Mouse (Mus musculus): ENCODE results near the gene Zfp287. TPM values are rescaled to one million over a fixed set of nuclear protein-coding genes. Genes with fewer than 3 reads are reported as not detected.
A peak's percentile ranks its signal among the peaks of the same experiment; 100 is the strongest.
"Not testable (repeated sequence)": the region's sequence is repeated elsewhere in the genome, so short reads cannot be mapped to it uniquely, and the experiment has no call there.

Zfp287 gene
- polyA plus RNA-seq, 1 experiment from 2014 or later, result 24.7 TPM

DNA sequence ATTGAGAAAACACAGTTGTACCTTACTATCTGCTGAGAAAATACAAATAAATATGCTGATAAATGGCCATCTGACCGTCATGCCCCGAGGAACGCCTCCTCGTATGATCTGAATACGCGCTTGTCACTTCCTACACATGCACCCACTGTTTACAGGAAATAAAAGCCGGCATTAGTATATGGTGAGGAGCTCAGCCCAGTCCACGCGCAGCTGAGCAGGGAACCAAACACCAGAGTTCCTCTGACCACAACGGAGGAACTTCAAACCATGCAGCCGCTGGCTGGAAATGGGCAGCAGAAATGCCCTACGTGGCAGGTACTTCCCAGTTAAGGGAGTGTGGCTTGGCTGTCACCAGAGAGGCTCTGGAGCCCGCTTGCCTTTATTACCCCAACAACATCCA, 17.7 kb upstream of the Zfp287 start:
- H3K27me3 ChIP-seq (ENCODE audit: control insufficient read depth, insufficient read depth, low read length); H3K9ac ChIP-seq (replicated peaks; ENCODE audit: low read depth, low read length); H3K27ac ChIP-seq (ENCODE audit: low read depth, low read length); H3K4me1 ChIP-seq (ENCODE audit: control insufficient read depth, insufficient read depth, low read length); H3K4me3 ChIP-seq (ENCODE audit: low read depth, low read length); H3K36me3 ChIP-seq (ENCODE audit: control insufficient read depth, insufficient read depth, low read length); H3K4me2 ChIP-seq (ENCODE audit: low read depth, low read length); ATAC-seq (ENCODE audit: low read depth); H3K9me3 ChIP-seq (ENCODE audit: control insufficient read depth, low read length): not testable (repeated sequence)
- 92% methylated on average over 13 of the region's 13 CpGs for WGBS

DNA sequence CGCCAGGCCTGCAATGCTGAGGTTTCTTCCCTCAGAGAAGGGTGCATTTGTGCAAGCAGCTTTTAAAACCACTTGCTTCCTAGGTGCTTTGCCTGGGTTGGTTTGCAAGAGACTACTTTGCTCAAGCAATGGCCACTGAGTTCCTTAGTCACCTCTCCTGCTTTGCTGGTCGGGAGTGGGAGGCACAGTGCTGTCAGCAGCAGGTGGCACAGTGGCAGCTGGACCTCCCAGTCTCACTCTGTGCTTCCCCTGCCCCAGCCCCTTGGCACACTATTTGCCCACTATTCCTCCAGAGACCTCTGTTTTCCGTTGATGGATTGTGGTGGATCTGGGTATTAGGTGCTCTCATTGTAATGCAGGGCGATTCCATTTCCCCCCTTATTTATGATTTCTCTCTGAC, 16.4 kb upstream of the Zfp287 start:
- Histone ChIP-seq H3K9me3 (ENCODE audit: control insufficient read depth, low read length) (no peaks in the 10 kb centered on the region), H3K4me2 (ENCODE audit: low read depth, low read length) (no peak overlapping the region), H3K4me3 (ENCODE audit: low read depth, low read length) (no peak overlapping the region), H3K27ac (ENCODE audit: low read depth, low read length) (no peak overlapping the region), H3K27me3 (ENCODE audit: control insufficient read depth, insufficient read depth, low read length) (no peaks in the 10 kb centered on the region), H3K9ac (replicated peaks; ENCODE audit: low read depth, low read length) (no peak overlapping the region), H3K4me1 (ENCODE audit: control insufficient read depth, insufficient read depth, low read length) (no peaks in the 10 kb centered on the region), H3K36me3 (ENCODE audit: control insufficient read depth, insufficient read depth, low read length) (no peaks in the 10 kb centered on the region)
- no peak for ATAC-seq (ENCODE audit: low read depth)
- 68% methylated on average over 4 of the region's 4 CpGs for WGBS

- Histone ChIP-seq H3K4me3 (ENCODE audit: low read depth, low read length) (no peak overlapping the region), H3K27ac (ENCODE audit: low read depth, low read length) (no peak overlapping the region), H3K4me2 (ENCODE audit: low read depth, low read length) (no peak overlapping the region), H3K4me1 (ENCODE audit: control insufficient read depth, insufficient read depth, low read length) (no peaks in the 10 kb centered on the region), H3K9ac (replicated peaks; ENCODE audit: low read depth, low read length) (no peak overlapping the region), H3K9me3 (ENCODE audit: control insufficient read depth, low read length) (no peaks in the 10 kb centered on the region), H3K27me3 (ENCODE audit: control insufficient read depth, insufficient read depth, low read length) (no peaks in the 10 kb centered on the region), H3K36me3 (ENCODE audit: control insufficient read depth, insufficient read depth, low read length) (no peaks in the 10 kb centered on the region)
- ATAC-seq (ENCODE audit: low read depth), result no peak
- 75% methylated on average over 9 of the region's 9 CpGs for WGBS
Measured at GRCm38 (mm10) chr11:62747227-62747626, 15.5 kb upstream of the Zfp287 start.

GRCm38 (mm10) chr11:62746001-62746533, 14.4 kb upstream of the Zfp287 start:
- Histone ChIP-seq H3K9ac (replicated peaks; ENCODE audit: low read depth, low read length) (no peak overlapping the region; the same call in 1 of the 2 replicates), H3K27me3 (ENCODE audit: control insufficient read depth, insufficient read depth, low read length) (no peaks in the 10 kb centered on the region), H3K36me3 (ENCODE audit: control insufficient read depth, insufficient read depth, low read length) (no peaks in the 10 kb centered on the region), H3K9me3 (ENCODE audit: control insufficient read depth, low read length) (no peaks in the 10 kb centered on the region), H3K4me2 (ENCODE audit: low read depth, low read length) (peak overlapping the region; percentile 53), H3K4me1 (ENCODE audit: control insufficient read depth, insufficient read depth, low read length) (no peaks in the 10 kb centered on the region), H3K27ac (ENCODE audit: low read depth, low read length) (no peak overlapping the region), H3K4me3 (ENCODE audit: low read depth, low read length) (peak overlapping the region; percentile 34)
- peak; percentile 89 for ATAC-seq (ENCODE audit: low read depth)
- 2% methylated on average over 27 of the region's 27 CpGs for WGBS

DNA sequence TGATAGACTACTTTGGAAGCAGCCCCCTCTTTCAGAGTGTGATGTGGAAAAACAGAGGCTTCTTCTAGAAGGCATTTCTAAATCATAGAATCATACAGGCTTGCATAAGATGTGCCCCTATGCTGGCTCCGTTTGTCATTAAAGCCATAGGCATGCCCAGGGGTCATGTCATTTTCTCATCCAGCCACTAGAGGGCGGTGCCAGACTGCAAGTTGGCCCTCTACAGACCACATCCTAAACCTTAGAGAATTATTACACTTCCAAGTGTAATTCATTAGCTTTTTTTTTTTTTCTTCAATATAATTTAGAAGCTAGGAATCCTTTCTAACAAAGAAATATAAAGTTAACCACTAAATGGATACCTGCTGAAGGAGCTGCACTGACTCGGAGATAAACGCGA, 12.4 kb upstream of the Zfp287 start:
- Histone ChIP-seq H3K27me3 (ENCODE audit: control insufficient read depth, insufficient read depth, low read length) (no peaks in the 10 kb centered on the region), H3K4me3 (ENCODE audit: low read depth, low read length) (no peak overlapping the region), H3K27ac (ENCODE audit: low read depth, low read length) (no peak overlapping the region), H3K9me3 (ENCODE audit: control insufficient read depth, low read length) (no peaks in the 10 kb centered on the region), H3K4me1 (ENCODE audit: control insufficient read depth, insufficient read depth, low read length) (no peaks in the 10 kb centered on the region), H3K36me3 (ENCODE audit: control insufficient read depth, insufficient read depth, low read length) (no peaks in the 10 kb centered on the region), H3K9ac (replicated peaks; ENCODE audit: low read depth, low read length) (no peak overlapping the region), H3K4me2 (ENCODE audit: low read depth, low read length) (no peak overlapping the region)
- WGBS, result 50% methylated on average over 5 of the region's 5 CpGs
- peak; percentile 58; the same call in 1 of the 2 replicates for ATAC-seq (ENCODE audit: low read depth)

- WGBS, result 82% methylated on average over 10 of the region's 10 CpGs
- H3K4me3 ChIP-seq (ENCODE audit: low read depth, low read length), result no peak overlapping the region
- no peak overlapping the region for H3K9ac ChIP-seq (replicated peaks; ENCODE audit: low read depth, low read length)
- H3K9me3 ChIP-seq (ENCODE audit: control insufficient read depth, low read length), result no peaks in the 10 kb centered on the region
- H3K4me1 ChIP-seq (ENCODE audit: control insufficient read depth, insufficient read depth, low read length), result no peaks in the 10 kb centered on the region
- no peak for ATAC-seq (ENCODE audit: low read depth)
- no peak overlapping the region for H3K4me2 ChIP-seq (ENCODE audit: low read depth, low read length)
- H3K27ac ChIP-seq (ENCODE audit: low read depth, low read length), result no peak overlapping the region
- H3K36me3 ChIP-seq (ENCODE audit: control insufficient read depth, insufficient read depth, low read length), result no peaks in the 10 kb centered on the region
- no peaks in the 10 kb centered on the region for H3K27me3 ChIP-seq (ENCODE audit: control insufficient read depth, insufficient read depth, low read length)
Measured at GRCm38 (mm10) chr11:62742261-62742957, 10.7 kb upstream of the Zfp287 start.

DNA sequence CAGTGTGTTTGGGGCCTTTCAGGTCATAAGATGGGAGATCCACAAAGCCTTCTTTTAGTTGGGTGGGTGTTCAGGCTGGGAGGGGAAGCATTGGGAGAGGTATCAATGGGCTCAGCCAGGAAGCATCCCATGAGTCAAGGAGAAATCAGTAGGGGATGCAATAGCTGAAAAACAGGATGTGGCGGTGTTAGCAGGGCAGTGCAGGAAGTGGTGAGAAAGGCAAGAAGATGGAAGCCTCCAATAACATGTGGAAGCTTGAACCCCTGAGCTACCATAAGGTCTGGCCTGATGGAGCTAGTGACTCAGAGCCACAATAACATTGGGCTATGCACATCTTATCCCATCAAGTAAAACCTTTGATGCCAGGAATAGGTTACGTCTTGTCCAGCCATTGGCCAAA, 9.5 kb upstream of the Zfp287 start:
- no peak for ATAC-seq (ENCODE audit: low read depth)
- Histone ChIP-seq H3K4me3 (ENCODE audit: low read depth, low read length) (no peak overlapping the region), H3K9ac (replicated peaks; ENCODE audit: low read depth, low read length) (no peak overlapping the region), H3K9me3 (ENCODE audit: control insufficient read depth, low read length) (no peaks in the 10 kb centered on the region), H3K27ac (ENCODE audit: low read depth, low read length) (no peak overlapping the region), H3K4me2 (ENCODE audit: low read depth, low read length) (no peak overlapping the region), H3K27me3 (ENCODE audit: control insufficient read depth, insufficient read depth, low read length) (no peaks in the 10 kb centered on the region), H3K4me1 (ENCODE audit: control insufficient read depth, insufficient read depth, low read length) (no peaks in the 10 kb centered on the region), H3K36me3 (ENCODE audit: control insufficient read depth, insufficient read depth, low read length) (no peaks in the 10 kb centered on the region)
- 85% methylated on average over 2 of the region's 2 CpGs for WGBS

DNA sequence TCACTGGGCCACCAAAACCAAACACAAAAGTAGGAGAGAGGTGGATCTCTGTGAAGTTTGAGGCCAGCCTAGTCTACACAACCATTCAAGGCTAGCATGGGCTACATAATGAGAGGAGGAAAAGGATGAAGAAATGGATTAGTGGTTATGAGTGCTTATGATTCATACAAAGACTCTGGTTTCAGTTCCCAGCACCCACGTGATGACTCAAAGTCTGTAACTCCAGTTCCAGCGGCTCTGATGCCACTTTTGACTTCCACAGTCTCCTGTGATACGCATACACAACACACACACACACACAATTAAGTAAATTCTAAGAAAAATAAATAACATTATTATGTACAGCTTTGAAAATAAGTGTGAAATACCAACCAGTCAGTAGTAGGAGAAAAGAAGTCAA, 960 bp upstream of the Zfp287 start:
- no peaks in the 10 kb centered on the region for H3K27me3 ChIP-seq (ENCODE audit: control insufficient read depth, insufficient read depth, low read length)
- peaks cover 9% of the 10 kb centered on the region; the same call in 1 of the 2 replicates for H3K36me3 ChIP-seq (ENCODE audit: control insufficient read depth, insufficient read depth, low read length)
- ATAC-seq (ENCODE audit: low read depth), result no peak
- no peak overlapping the region for H3K27ac ChIP-seq (ENCODE audit: low read depth, low read length)
- WGBS, result 87% methylated on average over 3 of the region's 3 CpGs
- no peak overlapping the region for H3K9ac ChIP-seq (replicated peaks; ENCODE audit: low read depth, low read length)
- H3K9me3 ChIP-seq (ENCODE audit: control insufficient read depth, low read length), result no peaks in the 10 kb centered on the region
- no peak overlapping the region for H3K4me3 ChIP-seq (ENCODE audit: low read depth, low read length)
- H3K4me2 ChIP-seq (ENCODE audit: low read depth, low read length), result no peak overlapping the region
- H3K4me1 ChIP-seq (ENCODE audit: control insufficient read depth, insufficient read depth, low read length), result peaks cover 11% of the 10 kb centered on the region

DNA sequence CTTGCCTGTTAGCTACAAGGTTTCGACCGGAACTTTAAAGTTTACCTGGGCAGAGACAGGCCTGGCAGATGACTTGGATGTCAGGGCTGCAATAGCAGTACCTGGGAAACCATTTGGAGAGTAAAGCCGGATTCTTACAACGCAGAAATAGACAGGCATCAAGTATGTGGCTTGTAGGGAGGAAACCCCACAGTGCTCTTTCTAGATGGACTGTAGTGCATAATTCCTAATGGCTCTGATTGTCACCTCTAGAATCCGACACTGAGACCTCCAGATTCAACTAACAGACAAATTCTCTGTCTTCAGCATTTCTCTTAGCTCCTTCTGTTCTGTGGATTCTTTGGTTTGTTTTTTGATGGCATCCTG, 300 bp upstream of the Zfp287 start:
- Histone ChIP-seq H3K27ac (ENCODE audit: low read depth, low read length) (no peak overlapping the region), H3K9ac (replicated peaks; ENCODE audit: low read depth, low read length) (no peak overlapping the region), H3K36me3 (ENCODE audit: control insufficient read depth, insufficient read depth, low read length) (peaks cover 13% of the 10 kb centered on the region; the same call in 1 of the 2 replicates), H3K4me2 (ENCODE audit: low read depth, low read length) (peak overlapping the region; percentile 68), H3K9me3 (ENCODE audit: control insufficient read depth, low read length) (no peaks in the 10 kb centered on the region), H3K27me3 (ENCODE audit: control insufficient read depth, insufficient read depth, low read length) (no peaks in the 10 kb centered on the region), H3K4me1 (ENCODE audit: control insufficient read depth, insufficient read depth, low read length) (peaks cover 11% of the 10 kb centered on the region), H3K4me3 (ENCODE audit: low read depth, low read length) (peak overlapping the region; percentile 80)
- 9% methylated on average over 5 of the region's 5 CpGs for WGBS
- ATAC-seq (ENCODE audit: low read depth), result peak; percentile 52
